Mouse (Mus musculus) cerebellum, adult 11-12 months (tissue): ENCODE results near the gene Gtpbp3.
A peak's percentile ranks its signal among the peaks of the same experiment; 100 is the strongest.

Source experiments
- DNase-seq: peaks from one replicate; pipeline ENCODE4 v3.0.0; 2022

Gene Gtpbp3

DNA sequence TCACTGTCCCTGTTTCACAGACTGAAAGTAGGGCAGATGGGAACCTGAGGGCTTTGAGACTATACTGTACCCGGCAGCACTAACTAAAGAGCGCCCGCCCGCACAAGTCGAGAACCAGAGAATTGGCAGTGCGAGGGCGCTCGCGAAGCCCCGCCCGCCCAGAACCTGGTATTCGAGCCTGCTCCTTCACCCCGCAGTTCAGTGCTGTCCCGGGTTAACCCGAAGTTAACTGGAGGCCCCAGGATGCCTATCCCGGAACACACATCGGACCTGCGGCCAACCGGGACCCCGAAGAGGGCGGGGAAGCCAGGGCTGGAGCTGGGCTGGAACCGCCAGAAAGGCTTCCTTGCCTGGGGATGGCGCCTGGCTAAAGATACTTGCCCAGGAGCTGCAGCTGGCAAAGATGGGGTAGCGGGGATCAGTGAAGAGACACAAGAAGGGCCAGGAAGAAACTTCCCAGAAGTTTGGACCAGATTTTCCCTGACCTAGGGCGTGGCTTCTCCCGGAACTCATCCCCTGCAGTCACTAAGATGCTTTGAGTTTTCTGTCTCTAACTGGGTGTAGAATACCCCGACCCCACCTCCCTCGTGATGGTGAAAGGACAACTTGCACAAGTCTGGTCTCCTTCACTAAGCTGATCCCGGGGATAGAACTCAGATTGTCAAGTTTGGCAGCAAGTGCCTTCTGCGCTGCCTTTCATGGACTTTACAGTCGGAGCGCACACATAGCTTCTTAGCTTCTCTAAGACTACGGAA, at the start of gene Gtpbp3:
Gtpbp3 (plus strand) TSS at position 413 of the 755 bp plus-strand sequence.
- peak; percentile 74 for DNase-seq

GRCm38 (mm10) chr8:71441404-71441803, 46.5 kb upstream of the Gtpbp3 start:
- no peak for DNase-seq

- DNase-seq: no peak
Measured at GRCm38 (mm10) chr8:71445096-71445495, 42.8 kb upstream of the Gtpbp3 start.

DNA sequence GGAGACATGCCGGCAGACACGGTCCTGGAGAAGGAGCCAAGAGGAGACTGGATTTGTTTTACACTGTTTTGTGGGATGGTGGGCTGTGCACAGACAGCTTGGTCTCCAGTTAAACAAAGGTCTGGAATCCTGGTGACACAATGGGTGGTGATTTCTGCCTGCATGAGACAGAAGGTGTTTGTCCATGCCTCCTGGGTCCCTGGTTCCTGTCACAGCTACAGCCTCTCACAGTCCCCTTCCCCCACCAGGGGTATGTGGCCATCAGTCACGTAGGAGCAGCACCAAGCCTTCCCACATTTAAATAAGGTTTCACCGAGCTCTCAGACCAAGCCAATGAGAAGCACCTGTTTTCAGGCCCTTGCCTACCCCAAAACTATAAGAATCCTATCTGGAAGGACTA, 36.6 kb upstream of the Gtpbp3 start:
- no peak for DNase-seq

DNA sequence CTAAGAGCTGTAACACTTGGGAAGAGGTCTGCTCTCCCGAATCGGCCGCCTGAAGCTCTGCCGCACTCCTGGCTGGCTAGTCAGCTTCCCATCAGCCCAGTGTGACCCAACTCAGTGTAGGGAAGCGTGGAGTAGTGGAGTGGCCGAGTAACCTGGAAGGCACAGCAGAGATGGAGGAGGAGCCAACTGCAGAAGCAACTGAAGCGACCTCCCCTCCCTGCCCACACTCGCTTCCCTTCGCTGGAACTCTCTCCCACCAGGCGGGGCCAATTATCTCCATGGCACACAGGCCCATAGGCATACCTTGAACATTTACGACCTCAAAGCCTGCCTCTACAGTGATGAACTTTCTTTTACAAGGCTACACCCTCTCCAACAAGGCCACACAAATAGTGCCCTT, 36.1 kb upstream of the Gtpbp3 start:
- DNase-seq: no peak

GRCm38 (mm10) chr8:71452669-71453068, 35.2 kb upstream of the Gtpbp3 start:
- DNase-seq: no peak

GRCm38 (mm10) chr8:71454668-71455067, 33.2 kb upstream of the Gtpbp3 start:
- no peak for DNase-seq

DNA sequence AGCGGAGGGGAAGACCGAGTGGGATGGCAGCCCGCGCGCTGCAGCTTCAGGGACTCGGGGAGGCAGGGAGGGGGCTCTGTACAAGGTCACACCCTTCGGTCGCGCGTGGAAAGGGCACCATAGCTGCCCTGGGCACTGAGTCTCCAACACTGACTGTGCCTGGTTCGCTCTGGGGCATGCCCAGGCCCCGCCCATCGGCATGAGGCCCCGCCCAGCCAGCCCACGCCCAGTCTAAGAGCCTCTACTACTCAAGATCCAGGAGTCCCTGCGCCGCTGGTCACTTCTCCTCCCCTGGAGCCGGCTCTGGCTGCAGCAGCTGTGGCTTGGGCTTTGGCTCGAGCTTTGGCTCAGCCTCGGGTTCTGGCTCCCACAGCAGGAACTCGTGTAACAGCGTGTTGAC, 31.0 kb upstream of the Gtpbp3 start:
- DNase-seq: peak; percentile 45

DNA sequence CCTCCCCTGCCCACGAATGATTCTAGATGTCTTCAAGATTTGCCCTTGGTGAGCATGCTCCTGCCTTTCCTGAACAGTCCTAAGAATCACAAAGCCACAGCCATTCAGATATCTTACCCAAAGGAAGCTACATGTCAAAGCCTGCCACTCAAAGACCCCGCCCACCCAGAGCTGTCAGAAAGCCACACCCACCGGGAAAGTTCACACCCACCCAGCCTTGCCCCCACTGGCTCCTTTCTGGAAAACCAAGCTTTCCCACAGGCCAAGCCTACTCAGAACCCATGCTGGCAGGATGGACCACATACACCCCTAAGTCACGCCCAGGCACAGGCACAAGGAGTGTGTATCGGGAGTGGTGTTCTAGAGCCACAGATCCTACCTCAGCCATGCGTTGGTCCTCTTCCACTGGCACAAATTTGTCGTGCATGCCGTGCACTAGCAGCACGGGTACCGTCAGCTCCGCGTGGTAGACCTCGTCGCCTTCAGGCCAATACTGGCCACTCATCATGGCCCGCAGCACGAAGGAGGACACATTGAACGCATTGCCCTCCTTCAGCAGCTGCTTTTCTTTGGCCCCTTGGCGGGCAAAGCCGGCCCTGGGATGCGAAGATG, 30.1 kb upstream of the Gtpbp3 start:
- DNase-seq: peak; percentile 30

DNA sequence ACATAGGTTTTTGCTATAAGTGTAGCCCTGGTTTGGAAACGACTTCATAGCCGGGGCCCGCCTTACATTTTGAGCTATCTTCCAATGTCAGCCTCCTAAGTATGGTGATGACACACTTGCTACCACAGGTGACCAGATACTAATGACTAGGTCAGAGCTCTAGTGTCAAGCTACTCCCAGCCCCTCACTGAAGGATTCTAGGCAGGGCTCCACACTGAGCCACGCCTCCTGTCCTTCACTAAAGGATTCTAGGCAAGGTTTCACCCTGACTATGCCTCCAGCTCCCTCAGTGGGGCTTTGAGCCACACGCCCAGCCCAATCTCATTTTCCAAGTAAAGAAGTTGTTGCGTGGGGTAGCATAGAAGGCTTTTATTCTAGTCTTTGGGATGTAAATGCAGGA, 27.2 kb upstream of the Gtpbp3 start:
- no peak for DNase-seq

DNA sequence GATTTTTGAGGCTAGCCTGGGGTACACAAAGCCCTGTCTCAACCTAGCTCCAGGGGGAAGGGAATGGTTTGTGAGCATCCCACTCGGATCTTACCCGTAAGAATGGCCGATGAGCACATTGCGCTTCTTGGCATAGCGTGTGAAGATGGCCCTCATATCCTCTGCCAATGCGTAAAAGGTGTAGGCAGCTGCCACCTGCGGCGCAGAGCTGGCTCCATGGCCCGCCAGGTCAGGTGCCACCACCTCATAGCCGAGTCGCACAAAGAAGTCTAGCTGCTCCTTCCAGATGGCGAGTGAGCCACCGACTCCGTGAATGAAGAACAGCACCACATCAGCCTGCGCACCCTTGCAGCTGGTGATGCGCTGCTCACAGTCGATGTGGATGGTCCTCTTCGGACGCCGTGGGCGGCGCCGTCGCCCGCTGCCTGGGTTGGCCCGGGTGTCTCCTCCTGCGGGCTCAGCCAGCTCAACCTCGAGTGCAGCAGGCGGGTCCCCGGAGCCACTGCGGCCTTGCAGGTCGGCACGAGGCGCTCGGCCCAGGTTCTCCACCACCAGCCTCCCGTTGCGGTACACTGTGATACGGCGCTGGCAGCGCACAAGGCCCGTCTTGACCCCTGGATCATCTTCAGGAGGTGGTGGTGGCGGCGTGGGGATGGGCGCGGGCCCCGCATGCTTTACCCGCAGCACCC, 26.6 kb upstream of the Gtpbp3 start:
- peak; percentile 70 for DNase-seq

GRCm38 (mm10) chr8:71462191-71462590, 25.7 kb upstream of the Gtpbp3 start:
- DNase-seq: no peak

- DNase-seq: peak; percentile 84
Measured at GRCm38 (mm10) chr8:71462786-71463185, 25.1 kb upstream of the Gtpbp3 start.

DNA sequence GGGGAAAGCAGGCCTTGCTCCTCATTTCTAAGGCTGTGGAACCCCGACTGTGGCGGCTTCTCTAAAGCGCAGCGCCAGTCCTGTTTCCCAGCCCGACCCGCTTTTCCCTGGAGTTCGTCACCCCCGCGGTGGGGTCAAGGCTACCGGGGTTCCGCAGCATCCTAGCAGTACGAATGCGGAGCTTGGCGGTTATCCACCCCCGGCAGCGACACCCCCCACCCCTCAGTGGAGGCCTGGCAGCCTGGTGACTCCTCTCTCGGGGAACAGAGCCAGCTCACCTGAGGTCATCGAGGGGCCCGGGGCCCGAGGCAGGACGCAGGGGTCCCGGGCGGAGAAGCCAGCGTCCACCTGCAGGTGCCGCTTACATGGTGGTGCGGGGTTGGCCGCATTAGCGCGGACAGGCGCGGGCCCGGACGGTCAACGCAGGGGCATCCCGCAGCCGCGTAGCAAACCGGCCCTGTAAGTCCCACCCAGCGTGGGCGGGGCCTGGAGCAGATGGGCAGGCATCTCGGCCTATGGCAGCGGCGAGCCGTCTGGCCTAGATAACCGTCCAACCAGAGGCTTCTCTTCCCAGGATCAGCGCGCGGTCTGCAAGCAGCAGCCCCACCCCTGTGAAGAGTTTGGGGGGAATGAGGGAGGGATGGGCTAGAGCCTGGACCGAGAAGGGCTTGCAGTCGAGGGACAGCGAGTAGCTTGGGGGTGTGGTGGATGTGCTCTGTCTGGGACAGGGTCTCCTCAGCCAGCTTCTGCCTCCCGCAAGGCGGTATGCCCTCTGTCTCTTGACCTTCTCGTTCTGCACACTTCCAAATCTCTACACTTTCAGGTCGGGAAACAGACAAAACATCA, 24.5 kb upstream of the Gtpbp3 start, which contains the start of gene Abhd8:
Abhd8 (minus strand) TSS at position 468 of the 846 bp plus-strand sequence.
- DNase-seq: peak; percentile 99

DNA sequence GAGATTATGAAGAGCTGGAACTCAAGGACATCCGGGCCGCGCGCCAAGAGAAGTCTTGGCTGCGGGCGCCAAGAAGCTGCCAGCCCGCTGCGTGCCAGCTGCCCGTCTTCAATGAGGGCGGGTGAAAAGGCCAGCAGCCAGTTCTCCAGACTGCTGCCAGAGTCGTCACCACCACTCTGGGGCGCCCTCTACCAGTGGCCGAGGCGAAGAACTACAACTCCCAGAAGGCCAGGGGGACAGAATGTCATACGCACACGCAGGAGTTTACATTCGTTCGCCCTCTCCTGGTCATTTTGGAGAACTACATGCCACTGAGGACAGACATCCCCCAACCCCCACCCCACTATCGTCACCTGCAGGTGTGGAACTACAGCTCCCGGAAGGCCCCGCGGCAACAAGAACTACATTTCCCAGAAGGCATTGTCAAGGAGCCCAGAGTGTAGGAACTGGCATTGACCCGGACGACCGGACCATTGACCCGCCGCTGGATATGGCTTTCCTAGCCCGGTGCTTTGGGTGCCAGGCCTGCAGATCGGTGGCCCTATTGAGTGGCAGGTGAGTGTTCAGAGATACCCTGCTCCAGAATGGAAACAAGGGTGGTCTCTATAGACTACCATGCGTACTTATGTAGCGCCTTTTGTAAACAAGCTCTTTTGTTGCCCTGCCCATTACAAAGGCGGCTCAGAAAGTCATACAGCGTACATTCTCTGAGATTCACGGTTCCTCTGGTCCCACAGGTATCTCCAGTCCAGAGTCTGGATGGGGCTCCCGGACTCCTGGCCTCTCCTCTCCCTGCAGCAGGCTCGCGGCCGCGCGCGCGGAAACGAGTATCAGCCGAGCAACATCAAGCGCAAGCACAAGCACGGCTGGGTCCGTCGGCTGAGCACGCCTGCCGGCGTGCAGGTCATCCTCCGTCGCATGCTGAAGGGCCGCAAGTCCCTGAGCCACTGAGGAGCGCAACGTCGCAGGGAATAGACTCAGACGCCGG, 23.1 kb upstream of the Gtpbp3 start, which contains the start of gene Mrpl34:
Mrpl34 (plus strand) TSS at position 447 of the 988 bp plus-strand sequence.
- DNase-seq: peak; percentile 100

GRCm38 (mm10) chr8:71465733-71466132, 22.2 kb upstream of the Gtpbp3 start:
- peak; percentile 41 for DNase-seq

DNA sequence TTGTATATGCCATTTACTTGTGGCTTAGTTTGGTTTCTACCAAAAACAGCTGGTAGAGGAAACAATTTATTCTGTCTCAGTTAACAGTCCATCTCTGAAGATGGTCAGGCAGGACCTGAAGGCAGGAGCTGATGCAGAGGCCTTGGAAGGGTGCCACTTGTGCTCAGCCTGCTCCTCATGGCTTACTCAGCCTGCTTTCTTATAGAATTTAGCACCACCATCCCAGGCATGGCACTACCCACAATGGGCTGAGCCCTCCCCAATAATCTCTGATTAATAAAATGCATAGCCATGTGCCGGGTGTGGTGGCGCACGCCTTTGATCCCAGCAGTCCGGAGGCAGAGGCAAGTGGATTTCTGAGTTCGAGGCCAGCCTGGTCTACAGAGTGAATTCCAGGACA, 21.7 kb upstream of the Gtpbp3 start:
- peak; percentile 63 for DNase-seq

DNA sequence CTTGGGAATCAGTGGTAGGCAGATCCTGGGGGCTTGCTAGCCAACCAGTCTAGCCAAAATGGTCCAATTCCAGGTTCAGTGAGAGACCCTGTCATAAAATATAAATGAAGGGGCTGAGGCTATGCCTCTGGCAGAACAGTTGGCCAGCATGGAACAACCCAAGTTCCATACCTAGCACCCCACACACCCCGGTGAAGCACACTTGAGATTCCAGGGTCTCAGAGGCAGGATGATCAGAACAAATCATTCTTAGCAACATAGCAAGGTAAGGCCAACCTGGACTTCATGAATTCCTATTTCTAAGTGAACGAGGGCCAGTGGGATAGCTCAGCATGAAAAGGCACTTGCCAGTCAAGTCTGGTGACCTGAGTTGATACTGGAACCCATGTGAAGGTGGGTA, 20.7 kb upstream of the Gtpbp3 start:
- DNase-seq: peak; percentile 45

GRCm38 (mm10) chr8:71468001-71468400, 19.9 kb upstream of the Gtpbp3 start:
- peak; percentile 61 for DNase-seq

GRCm38 (mm10) chr8:71468916-71469315, 19.0 kb upstream of the Gtpbp3 start, which contains the start of gene Dda1:
TSS of gene Dda1 (plus strand) at chr8:71469199.
- DNase-seq: peak; percentile 99

DNA sequence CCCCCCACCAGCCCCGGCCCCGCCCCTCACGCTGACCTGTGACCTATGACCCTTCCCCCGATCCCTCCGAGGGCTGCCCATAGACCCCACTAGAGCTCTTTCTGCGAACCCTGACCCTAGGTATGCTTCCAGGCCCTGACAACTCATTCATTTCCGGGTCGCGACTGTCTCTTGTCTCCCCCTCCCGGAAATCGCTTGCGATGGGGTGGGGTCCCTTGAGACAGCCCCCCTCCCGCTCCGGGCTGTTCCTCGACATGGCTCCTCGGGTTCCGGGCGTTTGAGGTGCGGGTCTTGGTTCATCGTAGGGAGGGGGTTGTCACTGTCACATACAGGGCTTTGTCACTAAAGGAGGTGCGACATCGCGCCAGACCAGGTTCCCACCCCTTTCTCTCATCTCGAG, 18.5 kb upstream of the Gtpbp3 start:
- DNase-seq: peak; percentile 83
